Mouse (Mus musculus): ENCODE results near the gene Ski.
A peak's percentile ranks its signal among the peaks of the same experiment; 100 is the strongest.

Ski gene

GRCm38 (mm10) chr4:155176210-155176609 is 46.2 kb downstream of the Ski start:
- no peak for DNase-seq (ENCODE audit: low read depth, low spot score)

GRCm38 (mm10) chr4:155173822-155174785 is 48.3 kb downstream of the Ski start:
- DNase-seq (ENCODE audit: low read depth, low spot score) = no peak

- DNase-seq (ENCODE audit: low read depth, low spot score) = peak; percentile 92
Observed at GRCm38 (mm10) chr4:155172909-155173821, 49.2 kb downstream of the Ski start.

DNA sequence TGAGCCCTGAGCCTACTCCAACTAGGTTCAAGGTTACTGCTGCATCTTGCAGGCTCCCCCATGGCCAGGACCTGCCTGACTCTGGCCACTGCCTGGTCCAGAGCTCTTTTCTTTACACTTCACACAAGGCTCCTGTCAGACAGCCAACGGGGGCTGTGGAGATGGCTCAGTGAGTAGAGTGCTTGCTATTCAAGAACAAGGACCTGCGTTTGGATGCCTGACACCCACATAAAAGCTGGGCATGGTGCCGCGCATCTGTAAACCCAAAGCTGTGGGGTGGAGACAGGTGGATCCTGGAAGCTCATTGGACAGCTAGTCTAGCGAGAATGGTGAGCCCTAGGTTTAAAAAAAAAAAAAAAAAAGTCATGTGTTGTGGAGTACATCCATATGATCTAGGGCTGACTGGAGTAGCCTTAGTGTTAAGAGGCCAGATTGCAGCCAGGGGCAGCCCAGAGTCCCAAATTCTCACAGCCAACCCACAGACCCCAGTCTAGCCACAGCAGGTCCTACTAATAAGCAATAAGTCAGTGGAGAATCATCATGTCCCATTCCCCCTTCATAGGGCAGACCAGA is 50.3 kb downstream of the Ski start:
- DNase-seq (ENCODE audit: low read depth, low spot score) = no peak

DNA sequence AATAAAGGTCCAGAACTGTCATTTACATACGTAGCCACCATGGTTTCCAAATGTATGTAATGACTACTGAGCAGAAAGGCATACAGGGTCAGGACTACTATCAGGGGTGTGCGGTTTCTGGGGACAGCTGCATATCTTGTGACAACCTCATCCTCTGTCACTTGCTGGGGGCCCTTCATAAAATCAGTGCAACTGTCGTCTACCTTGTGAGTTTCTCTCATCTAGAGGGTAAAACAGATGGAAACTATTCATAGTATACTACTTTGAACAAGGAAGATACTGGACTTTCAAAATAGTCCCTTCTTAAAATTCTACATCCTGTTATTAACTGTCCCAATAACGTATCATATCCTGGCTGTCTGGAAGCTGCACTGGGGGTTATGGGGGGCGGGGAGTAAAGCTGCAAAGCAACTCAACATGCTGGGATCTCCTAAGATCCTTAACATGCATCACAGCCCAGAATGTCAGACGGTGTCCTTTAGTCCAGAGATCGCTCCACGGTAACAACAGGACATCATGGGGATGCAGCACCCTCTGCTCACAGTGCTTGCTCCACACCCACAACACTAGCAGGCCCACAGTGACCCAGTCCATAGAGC is 51.7 kb downstream of the Ski start:
- no peak for DNase-seq (ENCODE audit: low read depth, low spot score)

GRCm38 (mm10) chr4:155168835-155169252 is 53.5 kb downstream of the Ski start:
- no peak for DNase-seq (ENCODE audit: low read depth, low spot score)

DNA sequence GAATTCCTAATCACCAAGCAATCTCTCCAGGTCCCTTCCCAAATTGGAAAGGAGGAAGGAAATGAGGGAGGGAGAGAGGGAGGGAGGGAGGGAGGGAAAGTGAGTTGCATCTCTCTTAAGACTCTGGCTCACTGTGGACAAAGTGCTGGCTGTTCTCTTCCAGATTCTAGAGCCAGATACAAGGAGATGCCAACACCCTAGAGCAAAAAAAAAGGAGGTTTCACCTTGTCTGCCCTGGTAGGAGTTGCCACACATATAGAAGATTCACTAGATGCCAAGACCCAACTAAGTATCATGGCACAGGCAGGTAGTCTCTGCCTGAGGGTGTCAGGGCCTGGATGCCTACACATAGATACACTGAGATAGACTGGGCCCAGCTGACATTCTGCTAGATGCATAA is 56.5 kb downstream of the Ski start:
- DNase-seq (ENCODE audit: low read depth, low spot score) = no peak

DNA sequence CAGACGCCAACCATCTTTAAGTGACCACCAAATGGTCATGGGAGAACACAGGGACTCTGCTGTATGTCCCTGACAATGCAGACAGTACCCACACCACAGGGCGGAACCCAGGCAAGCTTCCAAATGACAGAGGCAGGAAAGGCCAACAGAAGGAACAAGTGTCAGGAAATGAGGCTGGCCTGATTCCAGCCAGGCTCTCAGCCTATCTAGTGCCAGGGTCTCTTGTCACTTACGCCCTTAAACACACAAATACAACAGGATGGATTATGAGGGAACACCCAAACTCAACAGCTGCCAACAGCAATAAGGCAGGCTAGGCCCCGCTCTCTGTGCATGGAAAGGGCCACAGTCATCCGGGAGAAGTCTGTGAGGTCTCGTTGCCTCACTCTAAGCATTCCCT is 57.8 kb downstream of the Ski start:
- peak; percentile 73 for DNase-seq (ENCODE audit: low read depth, low spot score)

DNA sequence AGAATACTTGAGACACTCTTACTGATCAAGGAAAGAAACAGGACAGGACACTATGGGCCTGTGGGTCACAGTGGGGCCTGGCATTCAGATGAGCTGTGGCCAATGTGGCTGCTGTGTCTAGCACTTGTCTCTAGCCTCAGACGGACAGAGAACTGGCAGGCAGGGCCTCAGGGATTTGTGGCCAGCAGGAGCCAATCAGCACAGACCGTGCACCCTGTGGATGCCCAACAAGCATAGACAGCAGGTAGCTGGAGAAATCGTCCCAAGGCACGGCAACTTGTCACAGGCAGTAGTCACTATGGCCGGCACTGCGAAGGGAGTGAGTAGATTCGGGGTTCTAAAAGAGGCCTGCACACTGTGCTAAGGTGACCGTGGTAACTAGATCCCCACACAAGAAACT is 58.7 kb downstream of the Ski start:
- DNase-seq (ENCODE audit: low read depth, low spot score) = no peak

DNA sequence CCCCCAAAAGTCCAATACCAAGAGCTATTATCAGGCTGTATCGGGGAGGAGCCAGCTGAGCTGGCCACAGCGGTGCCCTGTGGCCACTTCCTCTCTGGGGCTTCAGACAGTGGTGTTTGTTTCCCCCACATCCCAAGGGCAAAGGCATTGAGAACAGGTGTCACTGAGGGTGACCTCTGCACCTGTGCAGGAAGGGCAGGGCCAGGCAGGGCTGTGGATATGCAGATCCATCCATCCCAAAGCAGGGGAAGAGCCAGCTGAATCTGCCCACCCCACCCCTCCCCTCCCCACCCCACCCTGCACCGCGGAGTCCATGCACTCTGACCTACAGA is 59.1 kb downstream of the Ski start:
- no peak for DNase-seq (ENCODE audit: low read depth, low spot score)

DNA sequence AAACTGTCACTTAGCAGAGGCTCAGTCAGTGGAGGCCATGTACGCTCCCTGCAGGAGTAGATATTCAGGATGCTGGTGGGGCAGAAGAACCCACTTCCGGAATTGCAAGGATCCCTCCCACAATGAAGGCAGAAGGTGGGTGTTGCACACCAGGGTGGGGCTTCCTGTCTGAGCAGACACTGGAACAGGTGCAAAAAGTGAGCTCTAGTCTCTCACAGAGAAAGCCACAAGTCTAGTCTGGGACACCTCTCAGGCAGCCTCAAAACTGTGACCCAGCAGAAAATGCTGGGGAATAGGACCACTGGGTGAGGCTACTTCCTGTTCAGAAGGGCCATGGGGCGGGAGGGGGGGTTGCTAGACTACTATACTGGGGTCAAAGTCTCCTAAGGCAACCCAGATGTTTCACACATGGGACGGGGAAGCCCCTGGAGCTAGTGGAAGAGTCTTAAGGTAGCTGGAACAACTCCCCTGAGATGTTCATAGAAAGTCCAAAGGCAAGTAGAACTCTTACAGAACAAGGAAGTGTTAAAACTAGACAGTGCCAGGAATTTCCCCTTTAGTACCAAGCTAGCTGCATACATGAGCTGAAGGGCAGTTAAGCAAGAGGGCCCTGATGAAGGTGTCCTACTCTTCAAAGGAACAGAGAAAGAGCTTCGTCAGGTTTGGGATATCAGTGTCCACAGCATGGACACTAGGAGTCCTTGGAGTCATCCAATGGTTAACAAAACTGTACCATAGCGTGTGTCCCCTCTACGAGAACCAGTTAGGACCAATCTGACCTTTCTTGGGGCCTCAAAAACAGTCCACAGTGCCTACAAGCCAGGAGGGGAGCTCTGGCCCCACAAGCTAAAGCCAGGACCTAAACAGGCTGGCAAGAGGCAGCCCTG is 59.7 kb downstream of the Ski start:
- no peak for DNase-seq (ENCODE audit: low read depth, low spot score)

- no peak for DNase-seq (ENCODE audit: low read depth, low spot score)
Observed at GRCm38 (mm10) chr4:155158543-155158917, 63.9 kb downstream of the Ski start.

DNA sequence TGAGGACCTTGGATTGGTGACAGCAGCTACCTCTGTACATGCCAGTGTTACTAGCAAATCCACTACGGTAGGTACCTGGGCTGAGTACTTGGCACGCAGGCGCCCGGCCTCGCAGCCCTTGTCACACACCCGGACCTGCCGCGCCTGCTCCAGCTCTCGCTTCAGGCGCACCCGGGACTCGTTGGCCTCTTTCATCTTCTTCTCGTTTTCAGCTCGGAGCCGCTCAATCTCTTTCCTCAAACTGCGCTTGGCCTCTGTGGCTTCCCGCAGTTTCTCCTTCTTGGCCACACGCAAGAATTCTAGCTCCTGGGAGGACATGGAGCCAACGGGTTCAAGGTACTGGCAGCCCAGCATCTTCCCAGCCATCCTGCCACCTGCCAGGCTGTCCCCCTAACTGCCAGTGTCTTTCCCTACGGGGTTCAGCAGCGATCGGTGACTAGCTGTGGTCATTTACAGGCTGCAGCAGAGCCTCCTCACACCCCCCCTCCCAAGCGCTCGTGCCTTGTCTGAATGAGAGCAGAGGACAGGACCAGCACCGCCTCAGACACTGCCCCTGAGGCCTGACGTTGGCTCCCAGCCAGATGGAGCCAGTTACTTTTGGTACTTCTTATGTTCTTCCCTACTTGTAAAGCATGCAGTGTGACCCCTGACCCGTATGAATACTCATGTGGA is 64.4 kb downstream of the Ski start:
- no peak for DNase-seq (ENCODE audit: low read depth, low spot score)

DNA sequence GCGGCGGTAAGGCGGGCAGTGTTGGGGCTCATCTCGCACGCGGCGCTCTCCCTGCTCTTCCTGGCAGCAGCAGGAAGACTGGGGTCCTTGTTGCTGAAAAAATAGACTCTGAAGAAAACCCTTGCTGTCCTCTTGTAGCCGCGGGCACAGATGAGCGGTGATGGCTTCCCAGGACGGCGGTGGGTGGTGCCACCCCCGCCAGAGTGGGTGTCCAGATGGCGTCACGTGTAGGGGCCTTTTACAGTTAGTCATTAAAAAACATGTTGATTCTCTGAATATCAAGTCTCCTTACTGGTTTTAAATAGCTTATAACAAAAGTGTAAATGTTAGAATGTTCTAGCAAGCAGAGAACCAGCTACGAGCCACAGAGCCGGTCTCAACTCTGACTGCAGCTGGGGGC is 65.7 kb downstream of the Ski start:
- DNase-seq (ENCODE audit: low read depth, low spot score) = no peak

DNA sequence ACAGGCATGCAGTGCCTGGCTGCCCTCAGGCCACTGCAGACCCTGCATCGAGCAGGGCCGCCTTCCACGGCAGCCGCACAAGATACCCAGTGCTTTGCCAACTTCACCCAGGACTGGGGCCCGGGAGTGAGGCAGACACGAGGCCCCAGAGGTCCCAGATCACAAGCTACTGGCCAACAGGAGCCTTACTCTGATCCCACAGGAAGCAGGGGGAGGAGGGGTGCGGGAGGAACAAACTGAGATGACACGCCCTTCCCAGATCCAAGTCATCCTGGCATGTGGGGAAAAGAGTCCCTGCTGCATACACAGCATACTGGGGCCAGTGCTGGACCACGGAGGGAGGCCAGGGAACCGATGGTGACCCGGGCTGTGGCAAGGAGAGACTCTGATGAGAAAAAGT is 67.4 kb downstream of the Ski start:
- no peak for DNase-seq (ENCODE audit: low read depth, low spot score)

- DNase-seq (ENCODE audit: low read depth, low spot score) = no peak
Observed at GRCm38 (mm10) chr4:155153389-155154072, 68.9 kb downstream of the Ski start.

DNA sequence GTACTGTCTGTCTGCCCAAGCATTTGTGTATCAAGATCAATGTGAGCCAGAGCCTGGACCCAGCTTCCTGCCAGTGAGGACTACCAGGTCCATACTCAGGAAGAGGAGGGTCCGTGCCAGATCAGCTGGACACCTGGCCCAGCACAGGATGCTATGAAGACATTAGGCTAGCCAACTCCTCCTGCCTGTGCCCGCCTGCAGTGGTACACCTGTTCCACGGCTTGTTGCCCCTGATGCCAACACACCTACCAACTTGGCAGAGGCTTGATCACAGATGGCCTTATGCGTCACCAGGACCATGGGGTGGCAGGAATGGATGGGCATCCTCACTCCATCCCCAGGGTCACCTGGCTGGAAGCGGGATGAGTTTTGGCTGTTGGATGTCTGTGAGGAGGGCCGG is 69.9 kb downstream of the Ski start:
- DNase-seq (ENCODE audit: low read depth, low spot score) = no peak

DNA sequence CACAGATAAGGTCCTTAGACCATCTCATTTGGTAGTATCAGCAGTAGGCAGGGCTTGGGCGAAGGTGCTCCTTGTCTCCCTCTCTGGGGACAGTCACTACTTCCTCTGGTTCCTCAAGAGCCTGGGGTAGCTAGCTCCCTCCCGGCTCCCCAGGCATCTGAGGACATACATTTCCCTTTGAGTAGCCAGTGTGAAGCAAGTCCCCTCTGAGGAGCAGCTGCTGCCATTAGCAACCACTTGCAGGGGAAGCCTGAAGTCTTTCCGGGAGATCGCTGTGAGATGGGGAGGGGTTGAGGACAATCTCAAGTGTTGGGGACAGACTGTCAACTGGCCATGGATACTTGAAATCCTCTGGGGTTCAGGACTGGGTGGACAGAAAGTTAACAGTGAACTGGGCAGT is 70.5 kb downstream of the Ski start:
- no peak for DNase-seq (ENCODE audit: low read depth, low spot score)

- no peak for DNase-seq (ENCODE audit: low read depth, low spot score)
Observed at GRCm38 (mm10) chr4:155151221-155151788, 71.1 kb downstream of the Ski start.
